Mouse (Mus musculus): ENCODE results near the gene Id2. TPM values are rescaled to one million over a fixed set of nuclear protein-coding genes. Genes with fewer than 3 reads are reported as not detected.

Id2 gene
- polyA plus RNA-seq, 1 experiment from 2014 or later: 371 TPM

GRCm38 (mm10) chr12:25126228-25126627, 29.3 kb upstream of the Id2 start:
- no peak for ATAC-seq (ENCODE audit: low read depth)
- H3K4me1 ChIP-seq (ENCODE audit: control insufficient read depth, insufficient read depth, low read length): no peaks in the 10 kb centered on the region
- H3K9me3 ChIP-seq (ENCODE audit: control insufficient read depth, low read length): no peaks in the 10 kb centered on the region
- H3K36me3 ChIP-seq (ENCODE audit: control insufficient read depth, insufficient read depth, low read length): no peaks in the 10 kb centered on the region
- 28% methylated on average over 5 of the region's 5 CpGs for WGBS
- no peak overlapping the region for H3K9ac ChIP-seq (replicated peaks; ENCODE audit: low read depth, low read length)
- no peak overlapping the region for H3K4me2 ChIP-seq (ENCODE audit: low read depth, low read length)
- no peaks in the 10 kb centered on the region for H3K27me3 ChIP-seq (ENCODE audit: control insufficient read depth, insufficient read depth, low read length)
- no peak overlapping the region for H3K27ac ChIP-seq (ENCODE audit: low read depth, low read length)
- no peak overlapping the region for H3K4me3 ChIP-seq (ENCODE audit: low read depth, low read length)

GRCm38 (mm10) chr12:25125239-25125776, 28.4 kb upstream of the Id2 start:
- H3K36me3 ChIP-seq (ENCODE audit: control insufficient read depth, insufficient read depth, low read length): no peaks in the 10 kb centered on the region
- H3K4me1 ChIP-seq (ENCODE audit: control insufficient read depth, insufficient read depth, low read length): no peaks in the 10 kb centered on the region
- no peak overlapping the region for H3K4me3 ChIP-seq (ENCODE audit: low read depth, low read length)
- H3K9me3 ChIP-seq (ENCODE audit: control insufficient read depth, low read length): no peaks in the 10 kb centered on the region
- H3K4me2 ChIP-seq (ENCODE audit: low read depth, low read length): no peak overlapping the region
- H3K27ac ChIP-seq (ENCODE audit: low read depth, low read length): no peak overlapping the region
- ATAC-seq (ENCODE audit: low read depth): no peak
- no peak overlapping the region for H3K9ac ChIP-seq (replicated peaks; ENCODE audit: low read depth, low read length)
- H3K27me3 ChIP-seq (ENCODE audit: control insufficient read depth, insufficient read depth, low read length): no peaks in the 10 kb centered on the region
- WGBS: 9% methylated on average over 16 of the region's 16 CpGs

GRCm38 (mm10) chr12:25124431-25125238, 27.7 kb upstream of the Id2 start:
- Histone ChIP-seq H3K4me2 (ENCODE audit: low read depth, low read length) (no peak overlapping the region), H3K9me3 (ENCODE audit: control insufficient read depth, low read length) (no peaks in the 10 kb centered on the region), H3K36me3 (ENCODE audit: control insufficient read depth, insufficient read depth, low read length) (no peaks in the 10 kb centered on the region), H3K4me1 (ENCODE audit: control insufficient read depth, insufficient read depth, low read length) (no peaks in the 10 kb centered on the region), H3K27me3 (ENCODE audit: control insufficient read depth, insufficient read depth, low read length) (no peaks in the 10 kb centered on the region), H3K4me3 (ENCODE audit: low read depth, low read length) (no peak overlapping the region), H3K9ac (replicated peaks; ENCODE audit: low read depth, low read length) (no peak overlapping the region), H3K27ac (ENCODE audit: low read depth, low read length) (peak overlapping the region; percentile 34; the same call in 1 of the 2 replicates)
- WGBS: 8% methylated on average over 19 of the region's 19 CpGs
- peak; percentile 88 for ATAC-seq (ENCODE audit: low read depth)

GRCm38 (mm10) chr12:25120753-25121152, 23.8 kb upstream of the Id2 start:
- H3K27ac ChIP-seq (ENCODE audit: low read depth, low read length): no peak overlapping the region
- H3K4me2 ChIP-seq (ENCODE audit: low read depth, low read length): no peak overlapping the region
- H3K9me3 ChIP-seq (ENCODE audit: control insufficient read depth, low read length): no peaks in the 10 kb centered on the region
- H3K4me1 ChIP-seq (ENCODE audit: control insufficient read depth, insufficient read depth, low read length): no peaks in the 10 kb centered on the region
- ATAC-seq (ENCODE audit: low read depth): no peak
- H3K36me3 ChIP-seq (ENCODE audit: control insufficient read depth, insufficient read depth, low read length): no peaks in the 10 kb centered on the region
- H3K4me3 ChIP-seq (ENCODE audit: low read depth, low read length): no peak overlapping the region
- H3K27me3 ChIP-seq (ENCODE audit: control insufficient read depth, insufficient read depth, low read length): no peaks in the 10 kb centered on the region
- 87% methylated on average over 4 of the region's 4 CpGs for WGBS
- no peak overlapping the region for H3K9ac ChIP-seq (replicated peaks; ENCODE audit: low read depth, low read length)

GRCm38 (mm10) chr12:25119278-25119677, 22.3 kb upstream of the Id2 start:
- ATAC-seq (ENCODE audit: low read depth): no peak
- H3K9ac ChIP-seq (replicated peaks; ENCODE audit: low read depth, low read length): no peak overlapping the region
- no peaks in the 10 kb centered on the region for H3K4me1 ChIP-seq (ENCODE audit: control insufficient read depth, insufficient read depth, low read length)
- no peaks in the 10 kb centered on the region for H3K36me3 ChIP-seq (ENCODE audit: control insufficient read depth, insufficient read depth, low read length)
- WGBS: 54% methylated on average over 15 of the region's 15 CpGs
- no peak overlapping the region for H3K4me2 ChIP-seq (ENCODE audit: low read depth, low read length)
- H3K27me3 ChIP-seq (ENCODE audit: control insufficient read depth, insufficient read depth, low read length): no peaks in the 10 kb centered on the region
- H3K27ac ChIP-seq (ENCODE audit: low read depth, low read length): no peak overlapping the region
- H3K9me3 ChIP-seq (ENCODE audit: control insufficient read depth, low read length): no peaks in the 10 kb centered on the region
- no peak overlapping the region for H3K4me3 ChIP-seq (ENCODE audit: low read depth, low read length)

GRCm38 (mm10) chr12:25117856-25118511, 21.0 kb upstream of the Id2 start:
- Histone ChIP-seq H3K27ac (ENCODE audit: low read depth, low read length) (no peak overlapping the region), H3K36me3 (ENCODE audit: control insufficient read depth, insufficient read depth, low read length) (no peaks in the 10 kb centered on the region), H3K9ac (replicated peaks; ENCODE audit: low read depth, low read length) (no peak overlapping the region), H3K27me3 (ENCODE audit: control insufficient read depth, insufficient read depth, low read length) (no peaks in the 10 kb centered on the region), H3K9me3 (ENCODE audit: control insufficient read depth, low read length) (no peaks in the 10 kb centered on the region), H3K4me3 (ENCODE audit: low read depth, low read length) (no peak overlapping the region), H3K4me1 (ENCODE audit: control insufficient read depth, insufficient read depth, low read length) (no peaks in the 10 kb centered on the region), H3K4me2 (ENCODE audit: low read depth, low read length) (no peak overlapping the region)
- ATAC-seq (ENCODE audit: low read depth): no peak
- WGBS: 89% methylated on average over 4 of the region's 4 CpGs

- 90% methylated on average over 2 of the region's 2 CpGs for WGBS
- Histone ChIP-seq H3K4me3 (ENCODE audit: low read depth, low read length) (no peak overlapping the region), H3K4me2 (ENCODE audit: low read depth, low read length) (no peak overlapping the region), H3K9ac (replicated peaks; ENCODE audit: low read depth, low read length) (no peak overlapping the region), H3K27me3 (ENCODE audit: control insufficient read depth, insufficient read depth, low read length) (no peaks in the 10 kb centered on the region), H3K9me3 (ENCODE audit: control insufficient read depth, low read length) (no peaks in the 10 kb centered on the region), H3K36me3 (ENCODE audit: control insufficient read depth, insufficient read depth, low read length) (no peaks in the 10 kb centered on the region), H3K4me1 (ENCODE audit: control insufficient read depth, insufficient read depth, low read length) (no peaks in the 10 kb centered on the region), H3K27ac (ENCODE audit: low read depth, low read length) (no peak overlapping the region)
- no peak for ATAC-seq (ENCODE audit: low read depth)
Measured at GRCm38 (mm10) chr12:25116126-25116525, 19.2 kb upstream of the Id2 start.

- Histone ChIP-seq H3K27me3 (ENCODE audit: control insufficient read depth, insufficient read depth, low read length) (no peaks in the 10 kb centered on the region), H3K9me3 (ENCODE audit: control insufficient read depth, low read length) (no peaks in the 10 kb centered on the region), H3K9ac (replicated peaks; ENCODE audit: low read depth, low read length) (no peak overlapping the region), H3K4me3 (ENCODE audit: low read depth, low read length) (no peak overlapping the region), H3K36me3 (ENCODE audit: control insufficient read depth, insufficient read depth, low read length) (no peaks in the 10 kb centered on the region), H3K4me1 (ENCODE audit: control insufficient read depth, insufficient read depth, low read length) (no peaks in the 10 kb centered on the region), H3K27ac (ENCODE audit: low read depth, low read length) (no peak overlapping the region), H3K4me2 (ENCODE audit: low read depth, low read length) (no peak overlapping the region)
- 85% methylated on average over 1 of the region's 1 CpGs for WGBS
- no peak for ATAC-seq (ENCODE audit: low read depth)
Measured at GRCm38 (mm10) chr12:25114426-25114825, 17.5 kb upstream of the Id2 start.

- Histone ChIP-seq H3K27me3 (ENCODE audit: control insufficient read depth, insufficient read depth, low read length) (no peaks in the 10 kb centered on the region), H3K4me3 (ENCODE audit: low read depth, low read length) (no peak overlapping the region), H3K4me1 (ENCODE audit: control insufficient read depth, insufficient read depth, low read length) (no peaks in the 10 kb centered on the region), H3K9me3 (ENCODE audit: control insufficient read depth, low read length) (no peaks in the 10 kb centered on the region), H3K9ac (replicated peaks; ENCODE audit: low read depth, low read length) (no peak overlapping the region), H3K36me3 (ENCODE audit: control insufficient read depth, insufficient read depth, low read length) (no peaks in the 10 kb centered on the region), H3K4me2 (ENCODE audit: low read depth, low read length) (no peak overlapping the region), H3K27ac (ENCODE audit: low read depth, low read length) (no peak overlapping the region)
- WGBS: 92% methylated on average over 2 of the region's 2 CpGs
- no peak for ATAC-seq (ENCODE audit: low read depth)
Measured at GRCm38 (mm10) chr12:25113357-25113756, 16.4 kb upstream of the Id2 start.

Measured in neural tube, embryonic 14.5 days (tissue).